ENCODE assay signal across 9 mouse cellular contexts in the genomic region with DNA sequence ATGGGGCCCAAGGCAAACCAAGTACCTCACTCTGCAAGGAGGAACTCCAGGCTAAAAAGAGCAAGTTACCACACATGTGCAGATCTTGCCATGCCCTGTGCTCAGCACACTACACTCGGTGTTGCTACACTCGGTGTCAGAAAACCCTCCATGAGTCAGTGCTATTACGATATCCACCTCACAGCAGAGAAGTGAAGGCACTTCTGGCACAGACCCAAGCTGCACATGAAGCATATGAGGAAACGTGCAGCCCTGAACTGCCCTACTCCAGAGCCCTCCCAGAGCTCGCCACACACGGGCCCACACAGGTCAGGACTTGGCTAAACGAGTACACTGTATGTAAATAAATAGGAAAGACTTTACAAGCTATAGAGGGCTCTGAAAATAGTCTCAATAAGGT.
A peak's percentile ranks its signal among the peaks of the same experiment; 100 is the strongest.
DNase-seq lines count a peak whose midpoint lies in the region; ATAC-seq lines count a peak whose summit lies in the region.
"Had no signal": no experiment of that assay in that cellular context is flagged by ENCODE, and none has a peak within 500 bp of the region (broad histone marks: within the 10 kb centered on the region; RNA-seq: fewer than 3 reads in every experiment).

No protein-coding gene starts in this region.

- no peak overlapping the region for H3K4me3 ChIP-seq in heart, embryonic 13.5 days
- H3K4me3 ChIP-seq: erythroblast, embryonic 14.5 days had no signal

- peak; percentile 51; the same call in 1 of the 2 replicates for ATAC-seq in heart, embryonic 13.5 days (ENCODE audit: extremely low read depth, insufficient number of reproducible peaks, low FRiP score, low TSS enrichment)

- no peaks in the 10 kb centered on the region for H3K9me3 ChIP-seq in heart, embryonic 13.5 days

- 19% methylated on average over 7 of the region's 7 CpGs for WGBS in heart, embryonic 13.5 days

- peak overlapping the region; percentile 55; the same call in 1 of the 2 replicates for H3K9ac ChIP-seq in heart, embryonic 13.5 days

- H3K4me1 ChIP-seq in heart, embryonic 13.5 days: peaks cover 50% of the 10 kb centered on the region

- peaks cover 21% of the 10 kb centered on the region for H3K36me3 ChIP-seq in heart, embryonic 13.5 days

- peak overlapping the region; percentile 40 for H3K27ac ChIP-seq in heart, embryonic 13.5 days (replicated peaks)

- no peak overlapping the region for H3K4me2 ChIP-seq in heart, embryonic 13.5 days

- no peaks in the 10 kb centered on the region for H3K27me3 ChIP-seq in heart, embryonic 13.5 days (replicated peaks)

- intact Hi-C loops in heart, postnatal 36 days (cut with DNase I): no loop called here

- no peak for DNase-seq in heart, postnatal 36 days
- peak; percentile 8 for DNase-seq in MN1 (ENCODE audit: low spot score)
- peak; percentile 65 for DNase-seq in heart, postnatal 4 days
- DNase-seq in lung, postnatal 4 days: peak; percentile 72 to 77
- no peak for DNase-seq in right cerebral cortex, postnatal 10 days (ENCODE audit: low spot score in 2 of 2)
- no peak for DNase-seq in cerebellum, adult 18-20 months
- no peak for DNase-seq in cerebellum, adult 9-10 months

Comparison
In these comparisons a context has a peak if more than half of its experiments do, and no peak if none do; other contexts are left out.
1. DNase-seq: peak in MN1 (single experiment), heart, postnatal 4 days (single experiment) and lung, postnatal 4 days (2 of 2); none in heart, postnatal 36 days (0 of 2), right cerebral cortex, postnatal 10 days (0 of 2), cerebellum, adult 18-20 months (0 of 2) and cerebellum, adult 9-10 months (single experiment).